Mouse (Mus musculus): ENCODE results near the gene Dcst2. TPM values are rescaled to one million over a fixed set of nuclear protein-coding genes. Genes with fewer than 3 reads are reported as not detected.

The Dcst2 gene
- polyA plus RNA-seq, 1 experiment: 0.15 TPM

DNA sequence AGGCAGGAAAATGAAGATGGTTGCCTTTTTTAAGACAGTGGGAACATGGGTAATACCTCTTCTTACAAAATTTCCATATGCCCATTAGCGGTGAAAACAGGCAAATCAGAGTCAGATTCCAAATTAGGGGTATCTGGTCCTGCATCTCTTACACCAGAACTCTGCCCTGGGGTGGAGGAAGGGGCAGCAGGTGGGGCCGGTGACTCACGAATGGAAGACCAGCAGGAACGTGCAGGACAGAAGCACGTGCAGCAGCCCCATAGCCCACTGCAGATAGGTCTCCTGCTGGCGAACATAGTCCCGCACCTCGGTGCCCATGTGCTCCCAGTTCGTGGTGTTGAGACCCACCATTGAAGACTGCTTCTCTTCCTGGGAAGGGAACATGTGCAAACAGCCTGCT, 5.7 kb upstream of the Dcst2 start:
- Histone ChIP-seq H3K4me3 (ENCODE audit: extremely low read depth, insufficient read depth, insufficient read length) (no peak overlapping the region), H3K27me3 (ENCODE audit: control insufficient read depth, insufficient read depth, low read length) (no peaks in the 10 kb centered on the region), H3K36me3 (ENCODE audit: control insufficient read depth, insufficient read depth, low read length) (no peaks in the 10 kb centered on the region), H3K4me1 (ENCODE audit: control insufficient read depth, insufficient read depth, insufficient read length) (peaks cover 3% of the 10 kb centered on the region; the same call in 1 of the 2 replicates), H3K27ac (ENCODE audit: insufficient read depth, low read length) (no peak overlapping the region)
- no peak for TF ChIP-seq CTCF (IDR thresholded peaks at IDR 0.05; ENCODE audit: extremely low read depth, insufficient read depth, insufficient read length, insufficient replicate concordance)
- TF ChIP-seq POLR2A (IDR thresholded peaks at IDR 0.05; ENCODE audit: low read depth, low read length): no peak
- DNase-seq (ENCODE audit: low read depth in 1 of 2, low spot score in 2 of 2): no peak
- WGBS: 75% methylated on average over 9 of the region's 9 CpGs

- TF ChIP-seq CTCF (IDR thresholded peaks at IDR 0.05; ENCODE audit: extremely low read depth, insufficient read depth, insufficient read length, insufficient replicate concordance) (no peak), POLR2A (IDR thresholded peaks at IDR 0.05; ENCODE audit: low read depth, low read length) (no peak)
- 84% methylated on average over 6 of the region's 6 CpGs for WGBS
- H3K27ac ChIP-seq (ENCODE audit: insufficient read depth, low read length): no peak overlapping the region
- peaks cover 3% of the 10 kb centered on the region; the same call in 1 of the 2 replicates for H3K4me1 ChIP-seq (ENCODE audit: control insufficient read depth, insufficient read depth, insufficient read length)
- no peaks in the 10 kb centered on the region for H3K27me3 ChIP-seq (ENCODE audit: control insufficient read depth, insufficient read depth, low read length)
- H3K36me3 ChIP-seq (ENCODE audit: control insufficient read depth, insufficient read depth, low read length): no peaks in the 10 kb centered on the region
- H3K4me3 ChIP-seq (ENCODE audit: extremely low read depth, insufficient read depth, insufficient read length): no peak overlapping the region
- no peak for DNase-seq (ENCODE audit: low read depth in 1 of 2, low spot score in 2 of 2)
Measured at GRCm38 (mm10) chr3:89359630-89360029, 2.1 kb upstream of the Dcst2 start.

DNA sequence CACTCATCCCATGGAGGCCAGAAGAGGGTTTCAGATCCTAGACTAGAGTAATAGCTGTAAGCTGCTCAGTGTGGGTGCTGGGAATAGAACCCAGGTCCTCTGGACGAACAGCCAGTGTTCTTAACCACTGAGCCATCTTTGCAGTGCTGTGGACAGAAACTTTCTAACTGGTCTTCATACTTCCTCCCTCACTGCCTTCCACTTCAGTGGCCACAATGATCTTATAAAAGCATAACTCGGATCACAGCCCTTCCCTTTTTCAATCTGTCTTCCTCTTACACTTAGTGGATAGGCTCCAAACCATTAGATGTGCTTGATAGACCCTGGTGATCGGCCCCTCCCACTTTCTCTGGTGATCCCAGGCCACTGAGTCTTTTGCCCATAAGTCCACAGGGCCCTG, 1.5 kb upstream of the Dcst2 start:
- TF ChIP-seq CTCF (IDR thresholded peaks at IDR 0.05; ENCODE audit: extremely low read depth, insufficient read depth, insufficient read length, insufficient replicate concordance) (no peak), POLR2A (IDR thresholded peaks at IDR 0.05; ENCODE audit: low read depth, low read length) (no peak)
- Histone ChIP-seq H3K4me1 (ENCODE audit: control insufficient read depth, insufficient read depth, insufficient read length) (peaks cover 3% of the 10 kb centered on the region; the same call in 1 of the 2 replicates), H3K27ac (ENCODE audit: insufficient read depth, low read length) (no peak overlapping the region), H3K4me3 (ENCODE audit: extremely low read depth, insufficient read depth, insufficient read length) (no peak overlapping the region), H3K36me3 (ENCODE audit: control insufficient read depth, insufficient read depth, low read length) (no peaks in the 10 kb centered on the region), H3K27me3 (ENCODE audit: control insufficient read depth, insufficient read depth, low read length) (no peaks in the 10 kb centered on the region)
- DNase-seq (ENCODE audit: low read depth in 1 of 2, low spot score in 2 of 2): no peak
- WGBS: 20% methylated on average over 3 of the region's 3 CpGs

DNA sequence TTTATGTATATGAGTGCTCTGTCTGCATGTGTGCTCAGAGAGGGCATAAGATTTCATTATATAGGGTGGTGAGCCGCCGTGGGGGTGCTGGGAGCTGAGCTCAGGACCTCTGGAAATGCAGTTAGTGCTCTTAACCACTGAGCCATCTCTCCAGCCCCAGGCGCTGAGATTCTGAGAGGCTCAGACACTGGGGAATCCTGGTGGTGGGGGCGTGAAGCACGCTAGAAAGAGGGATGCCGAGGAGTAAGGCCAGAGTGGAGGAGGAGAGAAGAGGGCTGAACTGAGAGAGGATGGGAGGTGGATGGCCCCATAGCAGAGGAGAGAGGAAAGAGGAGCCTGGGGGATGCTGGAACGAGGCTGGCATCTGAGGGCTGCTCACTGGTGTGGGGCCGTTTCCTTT, 2.9 kb downstream of the Dcst2 start:
- no peak overlapping the region for H3K27ac ChIP-seq (ENCODE audit: insufficient read depth, low read length)
- H3K4me3 ChIP-seq (ENCODE audit: extremely low read depth, insufficient read depth, insufficient read length): no peak overlapping the region
- TF ChIP-seq POLR2A (IDR thresholded peaks at IDR 0.05; ENCODE audit: low read depth, low read length) (no peak), CTCF (IDR thresholded peaks at IDR 0.05; ENCODE audit: extremely low read depth, insufficient read depth, insufficient read length, insufficient replicate concordance) (no peak)
- peaks cover 3% of the 10 kb centered on the region; the same call in 1 of the 2 replicates for H3K4me1 ChIP-seq (ENCODE audit: control insufficient read depth, insufficient read depth, insufficient read length)
- 85% methylated on average over 8 of the region's 8 CpGs for WGBS
- H3K36me3 ChIP-seq (ENCODE audit: control insufficient read depth, insufficient read depth, low read length): no peaks in the 10 kb centered on the region
- H3K27me3 ChIP-seq (ENCODE audit: control insufficient read depth, insufficient read depth, low read length): no peaks in the 10 kb centered on the region
- no peak for DNase-seq (ENCODE audit: low read depth in 1 of 2, low spot score in 2 of 2)

GRCm38 (mm10) chr3:89365153-89365485, 3.3 kb downstream of the Dcst2 start, which contains the start of gene Dcst1:
Gene Dcst1 (minus strand): TSS chr3:89365253.
- 90% methylated on average over 11 of the region's 11 CpGs for WGBS
- no peak within 1 kb of the TSS for H3K27ac ChIP-seq (ENCODE audit: insufficient read depth, low read length)
- DNase-seq (ENCODE audit: low read depth in 1 of 2, low spot score in 2 of 2): no peak
- H3K27me3 ChIP-seq (ENCODE audit: control insufficient read depth, insufficient read depth, low read length): no peaks in the 10 kb centered on the region
- no peaks in the 10 kb centered on the region for H3K36me3 ChIP-seq (ENCODE audit: control insufficient read depth, insufficient read depth, low read length)
- no peak for TF ChIP-seq POLR2A (IDR thresholded peaks at IDR 0.05; ENCODE audit: low read depth, low read length)
- no peak for TF ChIP-seq CTCF (IDR thresholded peaks at IDR 0.05; ENCODE audit: extremely low read depth, insufficient read depth, insufficient read length, insufficient replicate concordance)
- H3K4me3 ChIP-seq (ENCODE audit: extremely low read depth, insufficient read depth, insufficient read length): no peak within 1 kb of the TSS
- no peaks in the 10 kb centered on the region for H3K4me1 ChIP-seq (ENCODE audit: control insufficient read depth, insufficient read depth, insufficient read length)

DNA sequence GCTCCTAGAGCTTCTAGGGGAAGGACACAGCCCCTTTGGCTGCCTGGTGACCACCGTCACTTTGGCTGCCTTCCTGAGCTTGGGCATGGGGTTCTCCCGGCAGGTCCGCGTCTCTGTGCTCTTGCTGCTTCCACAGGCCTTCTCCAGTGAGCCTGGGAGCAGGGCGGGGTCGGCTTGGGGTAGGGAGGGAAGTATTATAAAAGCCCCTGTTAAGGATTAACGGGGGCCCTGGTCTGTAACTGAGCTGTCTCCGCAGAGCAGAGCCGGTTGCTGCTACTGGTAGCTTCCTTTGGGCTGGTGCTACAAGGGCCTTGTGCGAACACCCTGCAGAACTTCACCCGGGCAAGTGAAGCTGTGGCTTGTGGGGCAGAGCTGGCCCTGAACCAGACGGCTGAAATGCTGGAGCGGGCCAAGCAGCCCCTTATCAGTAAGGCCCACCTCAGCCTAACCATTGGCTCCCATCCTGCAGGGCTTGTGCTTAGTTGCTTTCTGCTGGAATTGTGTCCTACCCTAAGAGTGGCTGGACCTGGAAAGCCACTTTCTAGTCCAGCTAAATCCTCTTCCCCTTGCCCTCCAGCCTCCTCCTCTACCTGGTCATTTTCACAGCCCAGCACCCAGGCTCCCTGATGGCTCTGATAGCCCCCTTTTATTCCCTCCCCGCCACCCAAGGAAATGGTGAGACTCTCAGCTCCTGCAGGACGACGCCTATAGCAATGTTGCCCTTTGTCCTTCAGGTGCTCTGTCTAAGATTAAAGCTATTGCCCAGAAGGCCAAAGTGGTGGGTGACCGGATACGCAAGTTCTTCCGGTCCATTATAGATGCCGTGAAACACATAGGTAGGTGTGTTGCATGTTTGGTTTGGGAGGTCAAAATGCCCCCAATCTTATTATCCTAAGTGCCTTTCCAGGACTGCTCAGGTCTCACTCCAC, 4.0 kb downstream of the Dcst2 start:
- Histone ChIP-seq H3K4me1 (ENCODE audit: control insufficient read depth, insufficient read depth, insufficient read length) (no peaks in the 10 kb centered on the region), H3K4me3 (ENCODE audit: extremely low read depth, insufficient read depth, insufficient read length) (no peak overlapping the region), H3K27ac (ENCODE audit: insufficient read depth, low read length) (no peak overlapping the region), H3K27me3 (ENCODE audit: control insufficient read depth, insufficient read depth, low read length) (no peaks in the 10 kb centered on the region), H3K36me3 (ENCODE audit: control insufficient read depth, insufficient read depth, low read length) (no peaks in the 10 kb centered on the region)
- WGBS: 89% methylated on average over 20 of the region's 20 CpGs
- DNase-seq (ENCODE audit: low read depth in 1 of 2, low spot score in 2 of 2): no peak
- TF ChIP-seq POLR2A (IDR thresholded peaks at IDR 0.05; ENCODE audit: low read depth, low read length) (no peak), CTCF (IDR thresholded peaks at IDR 0.05; ENCODE audit: extremely low read depth, insufficient read depth, insufficient read length, insufficient replicate concordance) (no peak)

GRCm38 (mm10) chr3:89367338-89367737, 5.6 kb downstream of the Dcst2 start:
- H3K4me3 ChIP-seq (ENCODE audit: extremely low read depth, insufficient read depth, insufficient read length): no peak overlapping the region
- no peak for DNase-seq (ENCODE audit: low read depth in 1 of 2, low spot score in 2 of 2)
- no peak overlapping the region for H3K27ac ChIP-seq (ENCODE audit: insufficient read depth, low read length)
- 81% methylated on average over 11 of the region's 11 CpGs for WGBS
- no peaks in the 10 kb centered on the region for H3K27me3 ChIP-seq (ENCODE audit: control insufficient read depth, insufficient read depth, low read length)
- no peaks in the 10 kb centered on the region for H3K36me3 ChIP-seq (ENCODE audit: control insufficient read depth, insufficient read depth, low read length)
- no peaks in the 10 kb centered on the region for H3K4me1 ChIP-seq (ENCODE audit: control insufficient read depth, insufficient read depth, insufficient read length)
- no peak for TF ChIP-seq POLR2A (IDR thresholded peaks at IDR 0.05; ENCODE audit: low read depth, low read length)
- no peak for TF ChIP-seq CTCF (IDR thresholded peaks at IDR 0.05; ENCODE audit: extremely low read depth, insufficient read depth, insufficient read length, insufficient replicate concordance)
